Mouse (Mus musculus) lung, embryonic 14.5 days (tissue): ENCODE measurements around the gene Ier3. TPM values are rescaled to one million over a fixed set of nuclear protein-coding genes. Genes with fewer than 3 reads are reported as not detected.
A peak's percentile ranks its signal among the peaks of the same experiment; 100 is the strongest.

Source experiments
- ATAC-seq: fragments of 200-750 bp; cut with Nextera tagmentation; 2 replicates; pipeline ENCODE4 v1.8.0; 2017; ENCODE audit warnings: mild to moderate bottlenecking, moderate TSS enrichment, moderate library complexity; ENCODE audit not compliant: insufficient read depth
- DNase-seq: peaks from one replicate; pipeline ENCODE4 v3.0.0-alpha.2; 2015
- H3K27ac ChIP-seq: fragments of 300-500 bp; sonication (generic); 2 replicates; pipeline ENCODE4 v1.5.1; 2014; ENCODE audit warnings: low read depth, mild to moderate bottlenecking, moderate library complexity
- H3K27me3 ChIP-seq: fragments of 300-500 bp; sonication (generic); 2 replicates; pipeline ENCODE4 v1.6.1; 2014; ENCODE audit warnings: low read length, control low read depth; ENCODE audit not compliant: insufficient read depth
- H3K36me3 ChIP-seq: fragments of 300-500 bp; sonication (generic); 2 replicates; pipeline ENCODE4 v1.6.1; 2014; ENCODE audit warnings: control low read depth; ENCODE audit not compliant: insufficient read depth
- H3K4me1 ChIP-seq: fragments of 300-500 bp; sonication (generic); 2 replicates; pipeline ENCODE4 v1.6.1; 2014; ENCODE audit warnings: antibody characterized with exemption, control low read depth; ENCODE audit not compliant: insufficient read depth
- H3K4me2 ChIP-seq: fragments of 300-500 bp; sonication (generic); 2 replicates; pipeline ENCODE4 v1.6.1; 2014; ENCODE audit warnings: mild to moderate bottlenecking
- H3K4me3 ChIP-seq: fragments of 300-500 bp; sonication (generic); 2 replicates; pipeline ENCODE4 v1.5.1; 2014; ENCODE audit warnings: low read depth, low read length
- H3K9ac ChIP-seq: fragments of 300-500 bp; sonication (generic); 2 replicates; pipeline ENCODE4 v1.6.1; 2014
- H3K9me3 ChIP-seq: fragments of 300-500 bp; sonication (generic); 2 replicates; pipeline ENCODE4 v1.6.1; 2016; ENCODE audit warnings: low read depth, low read length, control low read depth
- CTCF ChIP-seq: IDR thresholded peaks from 2 replicates; pipeline ENCODE4 v1.5.1; 2016; ENCODE audit warnings: antibody characterized with exemption, low read depth
- WGBS: fragments of 180-500 bp; shearing (Covaris S2); extraction: QIAGEN DNeasy Blood & Tissue Kit; methylation state at CpG from one replicate; pipeline ENCODE4 v1.1.7; 2014; 5-methylcytosine and 5-hydroxymethylcytosine counted together
- polyA plus RNA-seq: library from polyadenylated mRNA; unstranded; fragments of >200 nt; fragmentation: Nextera tagmentation; extraction: Ambion mirVana; gene quantifications from 2 replicates; pipeline ENCODE4 v1.2.1, GENCODE M21; 2014

The Ier3 gene
- polyA plus RNA-seq, 1 experiment from 2014 or later = 5.0 TPM

DNA sequence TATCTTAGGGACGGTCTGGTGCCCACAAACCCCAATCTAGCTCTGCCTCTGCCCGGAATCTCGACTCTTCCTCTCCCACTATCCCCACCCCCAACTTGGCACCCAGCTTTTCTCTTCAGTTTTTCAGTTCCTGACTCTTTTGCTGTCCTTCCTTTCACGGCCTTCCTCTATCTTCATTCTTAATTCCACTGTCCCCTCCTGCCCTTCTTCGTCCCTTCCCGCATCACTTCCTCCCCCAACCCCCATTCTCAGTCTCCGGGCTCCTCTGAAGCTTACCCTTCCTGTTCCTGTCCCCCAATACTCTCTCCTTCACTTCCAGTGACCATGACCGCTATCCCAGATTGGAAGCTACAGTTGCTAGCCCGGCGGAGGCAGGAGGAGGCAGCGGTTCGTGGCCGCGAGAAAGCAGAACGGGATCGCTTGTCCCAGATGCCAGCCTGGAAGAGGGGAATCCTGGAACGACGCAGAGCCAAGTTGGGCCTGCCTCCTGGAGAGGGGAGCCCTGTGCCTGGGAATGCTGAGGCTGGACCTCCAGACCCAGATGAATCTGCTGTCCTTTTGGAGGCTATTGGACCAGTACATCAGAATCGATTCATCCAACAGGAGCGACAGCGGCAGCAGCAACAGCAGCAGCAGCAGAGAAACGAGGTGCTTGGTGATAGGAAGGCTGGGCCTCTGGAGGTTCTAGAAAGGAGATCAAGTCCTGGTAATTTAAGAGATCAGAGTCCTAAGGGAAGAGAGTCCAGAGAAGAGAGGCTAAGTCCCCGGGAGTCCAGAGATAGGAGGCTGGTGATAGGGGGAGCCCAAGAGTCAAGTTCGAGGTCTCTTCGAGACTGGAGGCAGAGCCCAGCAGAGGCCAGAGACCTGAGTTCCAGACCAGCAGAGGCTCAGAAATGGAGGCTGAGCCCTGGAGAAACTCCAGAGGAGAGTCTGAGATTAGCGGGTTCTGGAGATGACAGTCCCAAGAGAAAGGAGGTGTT lies 45.7 kb downstream of the Ier3 start:
- H3K4me3 ChIP-seq = peak overlapping the region; percentile 68
- H3K9me3 ChIP-seq = no peaks in the 10 kb centered on the region
- peak overlapping the region; percentile 98 for H3K4me2 ChIP-seq
- H3K9ac ChIP-seq = peak overlapping the region; percentile 80
- H3K4me1 ChIP-seq = peaks cover 15% of the 10 kb centered on the region
- no peak for ATAC-seq
- TF ChIP-seq CTCF = 0 out of 2 replicates have a peak, but pooled peaks have one; percentile 33
- 4% methylated on average over 26 of the region's 26 CpGs for WGBS
- no peaks in the 10 kb centered on the region for H3K27me3 ChIP-seq
- peaks cover 17% of the 10 kb centered on the region for H3K36me3 ChIP-seq
- H3K27ac ChIP-seq = peak overlapping the region; percentile 98
- DNase-seq = peak; percentile 69

DNA sequence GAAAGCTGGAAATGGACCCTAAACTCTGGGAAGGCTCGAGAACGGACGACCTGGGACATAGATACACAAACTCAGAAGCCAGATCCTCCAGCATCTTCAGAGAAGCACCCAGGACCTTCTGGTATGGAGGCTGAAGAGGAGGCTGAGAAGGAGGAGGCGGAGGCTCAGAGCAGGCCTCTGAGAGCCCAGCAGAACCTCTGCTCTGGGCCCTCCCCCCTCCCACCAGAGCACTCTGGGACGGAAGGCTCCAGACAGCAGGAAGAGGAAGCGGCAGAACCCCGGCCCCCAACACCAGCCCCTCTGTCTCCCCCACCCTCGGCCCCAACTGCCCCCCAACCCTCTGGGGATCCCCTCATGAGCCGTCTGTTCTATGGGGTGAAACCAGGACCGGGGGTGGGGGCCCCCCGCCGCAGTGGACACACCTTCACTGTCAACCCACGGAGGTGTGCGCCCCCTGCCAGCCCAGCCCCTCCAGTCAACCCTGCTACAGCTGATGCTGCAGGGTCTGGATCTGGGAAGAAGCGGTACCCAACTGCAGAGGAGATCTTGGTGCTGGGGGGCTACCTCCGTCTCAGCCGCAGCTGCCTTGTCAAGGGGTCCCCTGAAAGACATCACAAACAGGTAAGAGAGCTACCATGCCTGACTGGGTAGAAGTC lies 46.8 kb downstream of the Ier3 start:
- Histone ChIP-seq H3K4me1 (peaks cover 15% of the 10 kb centered on the region), H3K9me3 (no peaks in the 10 kb centered on the region), H3K4me2 (peak overlapping the region; percentile 98), H3K27me3 (no peaks in the 10 kb centered on the region), H3K9ac (peak overlapping the region; percentile 80), H3K27ac (peak overlapping the region; percentile 98), H3K36me3 (peaks cover 21% of the 10 kb centered on the region), H3K4me3 (peak overlapping the region; percentile 68)
- WGBS = 15% methylated on average over 16 of the region's 17 CpGs
- ATAC-seq (no peak), DNase-seq (peak; percentile 40)
- no peak for TF ChIP-seq CTCF

DNA sequence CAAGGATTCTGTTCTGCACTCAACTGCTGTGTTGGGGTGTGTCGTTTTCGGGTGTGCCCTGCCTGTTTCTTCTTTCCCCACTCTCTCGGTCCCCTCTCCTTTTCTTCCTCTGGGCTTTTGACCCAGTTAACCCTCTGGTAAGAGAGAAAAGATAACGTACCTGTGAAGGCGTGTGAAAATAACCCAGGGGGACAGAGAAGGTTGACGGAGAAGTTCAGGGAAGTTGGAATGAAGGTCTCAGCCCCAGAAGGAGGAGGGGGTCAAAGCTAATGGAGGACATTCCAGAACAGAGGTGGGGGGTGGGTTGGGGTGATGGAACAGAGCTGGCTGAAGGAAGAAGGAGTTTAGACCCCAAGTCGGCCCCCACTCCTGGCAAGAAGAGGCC lies 47.5 kb downstream of the Ier3 start:
- Histone ChIP-seq H3K4me3 (peak overlapping the region; percentile 68), H3K9ac (peak overlapping the region; percentile 80), H3K27ac (peak overlapping the region; percentile 98), H3K36me3 (peaks cover 18% of the 10 kb centered on the region; the same call in 1 of the 2 replicates), H3K27me3 (no peaks in the 10 kb centered on the region), H3K4me1 (peaks cover 15% of the 10 kb centered on the region), H3K9me3 (no peaks in the 10 kb centered on the region), H3K4me2 (peak overlapping the region; percentile 98)
- ATAC-seq = no peak
- no peak for TF ChIP-seq CTCF
- WGBS = 2% methylated on average over 7 of the region's 7 CpGs
- no peak for DNase-seq

DNA sequence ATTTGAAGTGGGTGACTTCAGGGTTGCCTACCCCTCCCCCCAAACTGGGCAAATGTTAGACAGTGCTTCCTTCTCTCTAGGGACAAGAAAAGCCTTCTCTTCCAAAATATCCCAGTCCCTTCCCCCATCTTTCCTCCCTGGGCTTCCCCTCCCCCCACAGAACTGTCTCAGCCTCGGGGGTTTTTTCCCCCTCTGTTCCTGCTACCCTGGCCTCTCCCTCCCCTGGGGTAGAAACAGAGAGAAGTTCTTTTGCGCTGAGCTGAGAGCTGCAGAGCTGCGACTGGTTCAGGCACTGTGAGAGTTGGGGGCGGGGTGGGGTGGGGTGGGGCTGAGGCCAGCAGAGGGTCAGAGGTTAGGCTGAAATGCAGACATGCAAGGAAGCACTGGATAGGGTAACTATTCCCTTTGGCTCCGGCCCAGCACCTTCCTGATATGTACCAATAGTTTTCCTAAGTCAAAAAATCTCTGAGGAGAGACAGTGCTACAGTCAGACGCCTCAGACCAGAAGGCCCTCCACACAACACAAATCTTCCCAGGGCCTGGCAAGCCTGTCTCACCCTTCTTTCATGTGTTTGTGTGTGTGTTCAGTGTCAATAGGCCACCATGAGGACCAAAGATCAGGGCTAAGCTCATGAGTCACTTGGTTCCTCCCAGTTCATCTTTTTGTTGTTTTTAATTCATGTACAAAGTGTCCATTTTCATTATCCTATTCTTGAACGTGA lies 48.0 kb downstream of the Ier3 start:
- H3K9me3 ChIP-seq = no peaks in the 10 kb centered on the region
- peaks cover 15% of the 10 kb centered on the region for H3K4me1 ChIP-seq
- peaks cover 23% of the 10 kb centered on the region for H3K36me3 ChIP-seq
- ATAC-seq = no peak
- 2% methylated on average over 7 of the region's 7 CpGs for WGBS
- H3K9ac ChIP-seq = peak overlapping the region; percentile 80
- H3K4me3 ChIP-seq = peak overlapping the region; percentile 68
- no peak for TF ChIP-seq CTCF
- no peaks in the 10 kb centered on the region for H3K27me3 ChIP-seq
- peak; percentile 67 for DNase-seq
- H3K27ac ChIP-seq = peak overlapping the region; percentile 98
- H3K4me2 ChIP-seq = peak overlapping the region; percentile 98

DNA sequence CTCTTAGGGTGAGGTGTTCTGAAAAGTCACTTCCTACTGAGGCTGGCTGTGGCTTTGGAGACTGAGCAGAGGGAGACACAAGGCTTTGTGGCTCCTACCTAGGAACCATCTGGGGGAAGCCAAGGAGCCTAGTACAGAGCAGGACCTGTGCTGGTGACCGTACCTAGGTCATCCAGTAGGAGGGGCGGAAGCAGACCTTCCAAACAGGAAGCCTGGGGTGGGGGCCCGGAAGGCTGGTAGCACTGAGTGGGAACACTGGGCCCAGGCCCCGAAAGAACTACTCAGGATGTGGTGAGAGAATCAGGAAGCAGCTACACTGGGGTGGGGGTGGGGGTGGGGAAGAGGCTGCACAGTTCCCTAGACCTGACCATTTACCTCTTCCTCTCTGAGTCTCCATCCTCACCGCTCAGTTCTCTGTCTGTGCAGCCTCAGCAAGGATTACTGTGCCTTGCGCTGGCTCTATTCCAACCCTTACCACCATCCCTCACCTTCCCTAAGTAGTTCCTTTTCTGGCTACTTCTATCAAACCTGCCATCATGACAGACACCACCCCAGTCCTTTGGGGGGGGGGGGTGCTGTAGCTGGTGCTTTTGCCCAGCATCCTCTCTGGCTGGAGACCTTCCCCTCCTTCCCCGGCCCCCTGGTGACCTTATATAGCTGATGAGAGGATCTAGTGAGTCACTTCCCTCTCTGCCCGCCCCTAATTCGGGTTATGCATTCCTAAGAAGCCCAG lies 48.8 kb downstream of the Ier3 start:
- no peak for TF ChIP-seq CTCF
- no peaks in the 10 kb centered on the region for H3K9me3 ChIP-seq
- WGBS = 34% methylated on average over 9 of the region's 9 CpGs
- peak overlapping the region; percentile 80 for H3K9ac ChIP-seq
- peak overlapping the region; percentile 98 for H3K27ac ChIP-seq
- H3K27me3 ChIP-seq = no peaks in the 10 kb centered on the region
- H3K36me3 ChIP-seq = peaks cover 31% of the 10 kb centered on the region
- peak overlapping the region; percentile 98 for H3K4me2 ChIP-seq
- peak; percentile 29; the same call in 1 of the 2 replicates for ATAC-seq
- peaks cover 12% of the 10 kb centered on the region for H3K4me1 ChIP-seq
- DNase-seq = peak; percentile 72
- H3K4me3 ChIP-seq = peak overlapping the region; percentile 68
